Comparison of ENCODE assay signal across 15 mouse cellular contexts in genomic region chr8:106400181-106400580, GRCm38 (mm10). TPM values are rescaled to one million over a fixed set of nuclear protein-coding genes. Genes with fewer than 3 reads are reported as not detected.
DNase-seq lines count a peak whose midpoint lies in the region; ATAC-seq and TF ChIP-seq lines count a peak whose summit lies in the region.
"Had no signal": no experiment of that assay in that cellular context is flagged by ENCODE, and none has a peak within 500 bp of the region (broad histone marks: within the 10 kb centered on the region; RNA-seq: fewer than 3 reads in every experiment).

No protein-coding gene starts in this region.

- no peak for TF ChIP-seq CTCF in hindbrain, postnatal 0 days (IDR thresholded peaks at IDR 0.05; ENCODE audit: low read depth)

- no peak for DNase-seq in forebrain, embryonic 11.5 days (ENCODE audit: low spot score)
- DNase-seq in hindbrain, embryonic 14.5 days (ENCODE audit: low spot score), result no peak
- no peak for DNase-seq in hindbrain, postnatal 0 days (ENCODE audit: low spot score)
- DNase-seq in retina, embryonic 14.5 days (ENCODE audit: low spot score), result peak; percentile 28
- no peak for DNase-seq in retina, postnatal 1 day
- no peak for DNase-seq in adipocyte (ENCODE audit: low spot score)
- DNase-seq: cerebellum, adult 11-12 months; embryo, embryonic 11 days; thymus, postnatal 36 days had no signal

- H3K9me3 ChIP-seq in forebrain, embryonic 12.5 days, result no peaks in the 10 kb centered on the region
- no peaks in the 10 kb centered on the region for H3K9me3 ChIP-seq in forebrain, embryonic 11.5 days (ENCODE audit: control insufficient read depth, low read length)
- no peaks in the 10 kb centered on the region for H3K9me3 ChIP-seq in hindbrain, embryonic 14.5 days (ENCODE audit: control insufficient read depth, low read length)
- no peaks in the 10 kb centered on the region for H3K9me3 ChIP-seq in hindbrain, postnatal 0 days (ENCODE audit: low read length)
- H3K9me3 ChIP-seq in midbrain, embryonic 15.5 days, result no peaks in the 10 kb centered on the region
- H3K9me3 ChIP-seq: G1E; hindbrain, embryonic 15.5 days had no signal

- no peaks in the 10 kb centered on the region; the same call in 1 of the 2 replicates for H3K4me1 ChIP-seq in forebrain, embryonic 12.5 days
- no peaks in the 10 kb centered on the region for H3K4me1 ChIP-seq in forebrain, embryonic 11.5 days (replicated peaks; ENCODE audit: control insufficient read depth, insufficient read depth, low read length)
- H3K4me1 ChIP-seq in hindbrain, embryonic 14.5 days (replicated peaks; ENCODE audit: control insufficient read depth, insufficient read depth, low read length), result peaks cover 3% of the 10 kb centered on the region; the same call in 1 of the 2 replicates
- 0 out of 2 replicates have a peak, but pooled peaks cover 11% of the 10 kb centered on the region for H3K4me1 ChIP-seq in hindbrain, postnatal 0 days (ENCODE audit: insufficient read depth, low read length)
- H3K4me1 ChIP-seq in midbrain, embryonic 15.5 days, result no peaks in the 10 kb centered on the region

- H3K27ac ChIP-seq in forebrain, embryonic 12.5 days, result no peak overlapping the region
- H3K27ac ChIP-seq in forebrain, embryonic 11.5 days (ENCODE audit: low read depth, low read length), result no peak overlapping the region
- H3K27ac ChIP-seq in hindbrain, embryonic 14.5 days, result 0 out of 2 replicates have a peak overlapping the region, but pooled peaks have one; percentile 38
- no peak overlapping the region; the same call in 1 of the 2 replicates for H3K27ac ChIP-seq in hindbrain, postnatal 0 days
- no peak overlapping the region for H3K27ac ChIP-seq in midbrain, embryonic 15.5 days
- H3K27ac ChIP-seq: hindbrain, embryonic 15.5 days; liver, embryonic 14.5 days had no signal

- no peaks in the 10 kb centered on the region for H3K27me3 ChIP-seq in forebrain, embryonic 12.5 days
- H3K27me3 ChIP-seq in forebrain, embryonic 11.5 days (ENCODE audit: control insufficient read depth, insufficient read depth, low read length), result no peaks in the 10 kb centered on the region
- H3K27me3 ChIP-seq in hindbrain, embryonic 14.5 days (ENCODE audit: control insufficient read depth, insufficient read depth, low read length), result no peaks in the 10 kb centered on the region
- no peaks in the 10 kb centered on the region for H3K27me3 ChIP-seq in hindbrain, postnatal 0 days (ENCODE audit: insufficient read depth, low read length)
- H3K27me3 ChIP-seq in midbrain, embryonic 15.5 days (replicated peaks), result no peaks in the 10 kb centered on the region
- H3K27me3 ChIP-seq: hindbrain, embryonic 15.5 days had no signal

- H3K36me3 ChIP-seq in forebrain, embryonic 12.5 days (replicated peaks), result no peaks in the 10 kb centered on the region
- no peaks in the 10 kb centered on the region for H3K36me3 ChIP-seq in forebrain, embryonic 11.5 days (ENCODE audit: control insufficient read depth, insufficient read depth, low read length)
- H3K36me3 ChIP-seq in hindbrain, embryonic 14.5 days (replicated peaks; ENCODE audit: control insufficient read depth, insufficient read depth), result no peaks in the 10 kb centered on the region
- H3K36me3 ChIP-seq in hindbrain, postnatal 0 days (ENCODE audit: insufficient read depth, low read length), result no peaks in the 10 kb centered on the region
- H3K36me3 ChIP-seq in midbrain, embryonic 15.5 days (replicated peaks), result no peaks in the 10 kb centered on the region
- H3K36me3 ChIP-seq: G1E; hindbrain, embryonic 15.5 days had no signal

- WGBS in forebrain, embryonic 12.5 days, result 56% methylated on average over 5 of the region's 5 CpGs
- 66% methylated on average over 5 of the region's 5 CpGs for WGBS in forebrain, embryonic 11.5 days
- WGBS in hindbrain, embryonic 14.5 days, result 55% methylated on average over 5 of the region's 5 CpGs
- WGBS in hindbrain, postnatal 0 days, result 43% methylated on average over 5 of the region's 5 CpGs
- WGBS in midbrain, embryonic 15.5 days, result 54% methylated on average over 5 of the region's 5 CpGs

- no peak overlapping the region for H3K4me3 ChIP-seq in forebrain, embryonic 12.5 days (replicated peaks)
- no peak overlapping the region for H3K4me3 ChIP-seq in forebrain, embryonic 11.5 days (ENCODE audit: low read depth, low read length)
- no peak overlapping the region for H3K4me3 ChIP-seq in hindbrain, embryonic 14.5 days (replicated peaks; ENCODE audit: low read length)
- no peak overlapping the region for H3K4me3 ChIP-seq in hindbrain, postnatal 0 days (ENCODE audit: low read length)
- H3K4me3 ChIP-seq in midbrain, embryonic 15.5 days, result no peak overlapping the region
- H3K4me3 ChIP-seq: hindbrain, embryonic 15.5 days had no signal

- H3K9ac ChIP-seq in forebrain, embryonic 12.5 days, result 0 out of 2 replicates have a peak overlapping the region, but pooled peaks have one; percentile 22
- no peak overlapping the region for H3K9ac ChIP-seq in forebrain, embryonic 11.5 days (ENCODE audit: low read length)
- no peak overlapping the region for H3K9ac ChIP-seq in hindbrain, embryonic 14.5 days
- no peak overlapping the region for H3K9ac ChIP-seq in hindbrain, postnatal 0 days (replicated peaks; ENCODE audit: low read length)
- no peak overlapping the region for H3K9ac ChIP-seq in midbrain, embryonic 15.5 days
- H3K9ac ChIP-seq: hindbrain, embryonic 15.5 days; liver, embryonic 14.5 days had no signal

- ATAC-seq in forebrain, embryonic 12.5 days (ENCODE audit: low FRiP score), result no peak
- ATAC-seq in forebrain, embryonic 11.5 days (replicated peaks; ENCODE audit: low FRiP score), result no peak
- no peak for ATAC-seq in hindbrain, embryonic 14.5 days (ENCODE audit: low FRiP score)
- ATAC-seq in hindbrain, postnatal 0 days, result no peak
- no peak for ATAC-seq in midbrain, embryonic 15.5 days (replicated peaks)

- H3K4me2 ChIP-seq in forebrain, embryonic 12.5 days, result no peak overlapping the region
- H3K4me2 ChIP-seq in forebrain, embryonic 11.5 days (ENCODE audit: low read depth, low read length, severe bottlenecking), result no peak overlapping the region
- no peak overlapping the region for H3K4me2 ChIP-seq in hindbrain, embryonic 14.5 days (replicated peaks)
- no peak overlapping the region for H3K4me2 ChIP-seq in hindbrain, postnatal 0 days (ENCODE audit: low read depth, low read length)
- H3K4me2 ChIP-seq in midbrain, embryonic 15.5 days, result no peak overlapping the region
- H3K4me2 ChIP-seq: hindbrain, embryonic 15.5 days; midbrain, embryonic 11.5 days had no signal

RNA-seq across cellular contexts. Expression of gene Zfp90, which starts 14.9 kb away (rescaled TPM):
- polyA plus RNA-seq in forebrain, embryonic 12.5 days (2016; fragmentation: Nextera tagmentation; extraction: Ambion mirVana), result 36.5 and 41.1 TPM in 2 replicates
- 32.8 and 34.0 TPM in 2 replicates for polyA plus RNA-seq in forebrain, embryonic 11.5 days (2014; fragmentation: Nextera tagmentation; extraction: Ambion mirVana)
- 40.3 and 41.7 TPM in 2 replicates for polyA plus RNA-seq in hindbrain, embryonic 14.5 days (2014; fragmentation: Nextera tagmentation; extraction: Ambion mirVana)
- total RNA-seq in hindbrain, postnatal 0 days (2014; rRNA removed), result 22.6 and 26.2 TPM in 2 replicates
- polyA plus RNA-seq in hindbrain, postnatal 0 days (2015; fragmentation: Nextera tagmentation; extraction: Ambion mirVana), result 31.5 and 32.2 TPM in 2 replicates
- polyA plus RNA-seq in midbrain, embryonic 15.5 days (2015; fragmentation: Nextera tagmentation; extraction: Ambion mirVana), result 47.1 and 48.3 TPM in 2 replicates
- polyA plus RNA-seq: G1E had no signal
